Mouse (Mus musculus) frontal cortex, adult (tissue): Measurements from ENCODE around the gene Il34.
A peak's percentile ranks its signal among the peaks of the same experiment; 100 is the strongest.

Source experiments
- ATAC-seq: cut with Nextera tagmentation; 2 replicates; pipeline ENCODE4 v1.9.2; 2017; ENCODE audit warnings: mild to moderate bottlenecking, moderate library complexity, mixed read lengths; ENCODE audit not compliant: low TSS enrichment

Gene Il34

DNA sequence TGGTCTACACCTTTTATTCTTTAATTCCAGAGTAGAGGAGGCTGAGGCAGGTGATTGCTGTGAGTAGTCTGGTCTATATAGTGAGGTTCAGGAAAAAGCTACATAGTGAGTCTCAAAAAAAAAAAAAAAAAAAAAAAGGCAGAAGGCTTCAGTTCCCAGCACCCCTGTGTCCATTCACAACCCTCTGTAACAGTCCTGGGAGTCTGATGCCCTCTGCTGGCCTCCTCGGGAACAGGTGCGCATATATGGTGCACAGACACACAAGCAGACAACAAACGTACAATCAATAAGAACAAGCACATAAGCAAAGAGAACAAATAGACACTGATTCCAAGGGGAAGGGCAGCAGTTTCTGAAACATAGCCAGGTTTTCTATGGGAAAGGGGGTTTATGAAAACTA lies 29.4 kb downstream of the Il34 start:
- no peak for ATAC-seq

DNA sequence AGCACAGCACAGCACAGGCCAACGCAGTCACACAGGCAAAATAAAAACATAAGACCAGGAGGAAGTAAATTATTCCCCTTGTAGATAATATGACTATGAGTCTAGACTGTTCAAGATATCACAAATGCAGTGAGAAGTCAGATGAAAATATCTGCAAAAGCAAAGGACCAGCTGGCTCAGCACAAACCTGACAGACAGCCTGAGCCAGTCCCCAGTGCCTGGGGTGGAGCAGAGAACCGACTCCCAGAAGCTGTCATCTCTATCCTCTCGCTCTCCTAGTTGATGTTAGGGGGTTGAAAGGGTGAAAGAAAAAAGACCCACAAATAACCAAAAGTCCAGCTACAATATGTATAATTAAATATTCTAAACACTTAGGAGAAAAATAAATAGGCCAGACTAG lies 30.0 kb downstream of the Il34 start:
- ATAC-seq: no peak

DNA sequence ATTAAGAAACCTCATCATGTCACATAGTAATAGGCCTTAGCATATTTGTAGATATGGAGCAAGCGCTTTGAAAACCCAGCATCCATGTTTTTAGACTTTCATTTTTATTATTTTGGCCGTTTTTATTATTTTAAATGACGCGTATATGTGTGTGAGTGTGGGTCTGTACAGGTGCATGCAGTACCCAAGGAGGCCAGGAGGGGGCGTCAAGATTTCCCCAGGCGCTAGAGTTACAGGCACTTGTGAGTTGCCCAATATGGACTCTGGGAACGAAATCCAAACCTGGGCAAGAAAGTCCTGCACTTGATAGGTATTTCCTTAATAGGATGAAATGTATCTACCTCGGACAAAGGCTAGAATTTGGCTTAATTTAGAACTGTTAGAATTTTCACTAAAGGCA lies 30.4 kb downstream of the Il34 start:
- no peak for ATAC-seq

DNA sequence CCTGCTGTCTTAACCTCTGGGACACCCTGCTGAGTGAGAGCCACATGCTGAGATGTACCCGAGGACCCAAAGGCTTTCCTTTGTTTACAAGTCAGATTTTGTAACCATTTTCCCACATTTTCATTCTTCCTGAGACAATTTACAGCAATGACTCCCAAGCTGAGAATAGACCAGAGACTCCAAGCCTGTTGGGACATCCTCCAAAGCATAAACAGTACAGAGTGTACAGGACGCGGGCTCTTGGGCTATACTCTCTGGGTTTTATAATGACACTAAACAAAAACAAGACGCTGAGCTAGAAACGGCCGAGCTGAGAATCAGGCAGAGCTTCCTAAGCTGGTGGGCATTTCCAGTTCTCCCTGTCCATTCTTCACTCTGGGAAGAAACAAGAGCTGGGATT lies 31.0 kb downstream of the Il34 start:
- no peak for ATAC-seq

DNA sequence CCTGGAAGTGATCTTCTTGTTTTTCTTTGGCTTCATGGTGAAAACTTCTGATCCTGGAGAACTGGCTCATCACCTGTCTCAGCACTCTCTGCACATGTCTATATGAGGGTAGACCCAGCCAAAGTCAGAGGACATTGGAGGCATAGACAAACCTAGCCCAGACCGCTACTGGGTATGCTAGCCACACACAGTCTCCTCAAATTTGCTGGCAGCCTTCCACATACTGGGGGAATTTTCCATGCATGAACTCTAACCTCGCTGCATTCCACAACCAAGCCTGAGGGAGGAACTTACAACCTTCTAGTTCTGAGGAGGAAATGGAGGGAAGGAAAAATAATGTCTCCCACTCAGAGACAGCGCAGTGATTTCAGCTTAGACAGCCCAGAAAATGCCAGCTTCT lies 31.7 kb downstream of the Il34 start:
- ATAC-seq: no peak

DNA sequence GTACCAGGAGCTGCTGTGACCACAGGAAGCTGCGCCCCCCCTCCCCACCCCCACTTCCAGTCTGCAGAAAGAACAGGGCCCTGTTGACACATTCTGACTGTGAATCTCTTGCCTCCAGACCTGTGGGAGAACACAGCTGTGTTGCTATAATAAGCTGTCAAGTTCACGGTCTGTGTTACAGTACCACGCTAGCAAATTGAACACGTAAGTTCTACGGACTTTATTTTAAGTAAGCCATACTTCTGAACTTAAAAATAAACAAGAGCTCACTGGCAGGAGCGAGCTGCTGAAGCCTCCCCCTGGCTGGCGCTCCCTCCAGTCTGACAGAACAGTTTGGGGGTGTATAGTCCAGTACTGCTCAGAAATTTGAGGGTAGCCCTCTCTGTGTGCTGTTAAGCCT lies 33.3 kb downstream of the Il34 start:
- ATAC-seq: peak; percentile 90

DNA sequence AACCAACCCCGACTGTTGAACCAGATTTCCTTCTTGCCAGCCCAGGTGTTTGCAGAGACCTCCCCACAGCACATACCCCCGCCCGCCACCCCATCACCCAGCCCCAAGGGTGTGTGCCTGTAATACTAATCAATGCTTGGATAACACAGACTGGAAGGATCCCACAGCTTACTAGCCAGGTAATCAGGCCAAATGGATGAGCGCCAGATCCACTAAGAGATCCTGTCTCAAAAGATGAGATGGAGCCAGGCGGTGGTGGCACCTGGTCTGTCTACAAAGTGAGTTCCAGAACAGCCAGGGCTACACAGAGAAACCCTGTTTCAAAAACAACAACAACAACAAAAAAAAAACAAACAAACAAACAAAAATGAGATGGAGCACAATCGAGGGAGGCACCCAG lies 38.5 kb downstream of the Il34 start:
- ATAC-seq: no peak

DNA sequence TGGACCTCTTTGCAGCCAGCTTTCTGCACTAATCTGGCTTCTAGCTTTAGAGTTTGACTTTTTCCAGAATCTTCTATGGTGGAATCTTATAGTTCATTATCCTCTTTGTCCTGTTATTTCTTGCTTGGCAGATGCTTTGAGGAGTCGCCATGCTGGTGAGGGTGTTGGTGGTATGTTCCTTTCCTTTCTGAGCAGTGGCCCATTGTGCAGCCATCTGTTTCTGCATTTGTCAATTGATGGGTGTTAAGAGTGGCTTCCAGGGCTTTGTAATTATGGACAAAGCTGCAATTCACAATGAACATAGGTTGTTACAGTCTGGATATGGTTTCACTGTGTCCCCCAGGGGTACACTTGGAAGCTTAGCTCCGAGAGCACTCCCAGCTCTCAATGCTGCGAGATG lies 41.1 kb downstream of the Il34 start:
- peak; percentile 20; the same call in 1 of the 2 replicates for ATAC-seq

DNA sequence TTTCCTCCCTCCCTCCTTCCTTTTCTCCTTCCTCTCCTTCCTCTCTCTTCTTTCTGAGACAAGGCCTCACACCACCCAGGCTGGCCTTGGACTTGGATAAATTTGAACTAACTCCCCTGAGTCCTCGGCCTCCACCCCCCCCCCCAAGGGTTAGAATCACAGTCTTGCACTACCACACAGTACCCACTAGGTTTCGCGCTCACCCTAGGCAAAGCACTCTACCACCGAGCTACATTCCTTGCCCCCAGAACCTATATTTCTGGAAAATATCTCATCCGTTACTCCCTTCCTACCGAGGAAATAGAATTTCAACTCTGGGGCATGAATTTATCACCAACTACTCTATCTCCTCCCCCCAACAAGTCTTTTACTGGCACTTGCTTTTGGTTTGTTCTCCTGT lies 43.7 kb downstream of the Il34 start:
- no peak for ATAC-seq

DNA sequence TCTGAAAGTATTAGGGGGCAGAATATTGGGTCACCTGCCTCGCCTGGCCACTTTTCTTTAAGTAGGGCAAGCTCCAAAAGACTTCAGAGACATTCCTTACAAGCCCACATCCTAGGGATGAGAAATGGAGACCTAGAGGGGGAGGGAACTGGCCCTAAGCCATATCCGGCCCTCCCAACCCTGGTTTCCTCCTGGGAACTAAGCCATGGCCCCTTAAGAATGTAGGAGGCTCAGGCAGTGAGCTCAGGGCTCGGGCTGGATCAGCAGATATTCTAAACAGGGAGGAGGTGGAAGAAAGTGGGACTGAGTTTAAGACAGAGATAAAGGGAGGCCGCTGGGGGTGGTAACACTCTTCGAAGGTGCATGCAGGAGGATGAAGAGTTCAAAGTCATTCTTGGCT lies 44.5 kb downstream of the Il34 start:
- peak; percentile 64 for ATAC-seq

DNA sequence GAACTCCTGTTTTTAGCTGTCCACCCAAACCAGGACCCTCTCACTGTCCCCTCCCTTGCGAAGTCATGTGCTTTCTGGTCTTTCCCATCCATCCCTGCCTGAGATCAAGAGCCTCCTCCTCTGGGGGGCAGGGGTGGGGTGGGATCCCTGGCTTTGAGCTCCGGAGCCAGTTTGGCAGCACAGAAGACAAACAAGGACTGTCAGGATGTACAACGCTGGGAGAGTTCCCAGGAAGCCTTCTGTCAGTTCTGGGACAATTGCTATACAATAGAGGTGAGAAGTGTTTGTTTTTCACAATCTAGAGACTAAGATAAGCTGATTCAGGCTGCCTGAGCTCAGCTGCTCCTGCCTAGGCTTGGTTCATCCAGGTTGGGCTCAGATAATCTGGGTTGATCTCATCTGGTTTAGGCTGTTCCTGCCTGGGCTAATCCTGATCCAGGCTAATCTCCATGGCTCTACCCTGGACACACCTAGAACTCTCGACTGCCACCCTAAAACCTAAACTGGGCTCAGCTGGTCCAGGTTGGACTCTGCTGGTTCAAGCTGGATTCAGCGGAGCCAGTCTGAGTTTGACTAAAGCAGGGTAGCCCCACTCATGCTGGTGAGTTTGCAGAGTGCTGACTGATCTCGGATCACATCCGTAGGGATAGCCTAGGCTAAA lies 45.3 kb downstream of the Il34 start:
- ATAC-seq: no peak

DNA sequence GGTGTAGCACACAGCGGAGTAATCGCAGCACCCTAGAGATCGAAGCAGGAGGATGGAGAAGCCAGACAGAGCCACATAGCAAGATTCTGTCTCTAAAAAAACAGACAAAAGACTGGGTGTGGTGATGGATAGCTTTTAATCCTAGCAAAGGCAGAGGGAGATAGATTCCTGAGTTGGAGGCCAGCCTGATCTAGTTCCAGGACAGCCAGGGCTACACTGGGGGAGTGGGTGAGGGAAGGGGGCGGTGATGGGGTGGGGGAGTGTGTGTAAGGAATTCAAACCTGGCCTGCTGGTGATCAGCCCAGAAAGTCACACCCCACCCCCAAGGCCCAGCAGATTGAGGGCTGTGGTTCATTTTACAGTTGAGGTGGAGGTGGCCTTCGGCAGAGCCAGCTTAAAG lies 49.5 kb downstream of the Il34 start:
- ATAC-seq: no peak

DNA sequence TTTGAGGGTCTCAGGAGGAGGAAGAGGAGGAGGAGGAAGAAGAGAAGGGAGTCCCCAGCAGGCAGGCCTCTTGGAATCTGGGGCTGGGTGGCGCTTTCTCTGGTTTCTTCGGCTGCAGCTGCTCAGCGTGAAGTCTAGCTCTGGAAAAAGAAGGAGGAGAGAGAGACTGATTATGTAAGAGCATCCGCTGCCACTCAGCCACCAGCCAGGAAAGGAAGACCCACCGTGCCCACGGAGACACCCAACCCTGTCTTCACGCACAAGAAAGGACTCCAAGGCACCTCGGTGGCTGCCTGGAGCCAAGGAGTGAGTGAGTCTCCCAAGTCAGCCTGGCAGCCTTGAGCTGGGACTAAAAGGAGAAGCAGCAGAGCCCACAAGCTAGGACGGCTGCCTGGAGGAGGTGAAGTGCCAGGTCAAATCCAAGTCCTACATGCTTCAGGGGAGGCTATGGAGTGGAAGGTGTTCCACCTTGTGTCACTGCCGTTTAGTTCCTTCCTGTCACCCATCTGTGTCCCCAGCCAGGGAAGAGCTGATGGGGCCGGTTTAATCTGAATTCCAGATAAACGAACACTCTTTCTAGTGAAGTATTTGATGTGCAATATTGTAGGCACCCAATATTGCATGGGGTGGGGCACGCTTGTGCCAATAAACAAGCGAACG lies 50.1 kb downstream of the Il34 start:
- peak; percentile 79 for ATAC-seq

DNA sequence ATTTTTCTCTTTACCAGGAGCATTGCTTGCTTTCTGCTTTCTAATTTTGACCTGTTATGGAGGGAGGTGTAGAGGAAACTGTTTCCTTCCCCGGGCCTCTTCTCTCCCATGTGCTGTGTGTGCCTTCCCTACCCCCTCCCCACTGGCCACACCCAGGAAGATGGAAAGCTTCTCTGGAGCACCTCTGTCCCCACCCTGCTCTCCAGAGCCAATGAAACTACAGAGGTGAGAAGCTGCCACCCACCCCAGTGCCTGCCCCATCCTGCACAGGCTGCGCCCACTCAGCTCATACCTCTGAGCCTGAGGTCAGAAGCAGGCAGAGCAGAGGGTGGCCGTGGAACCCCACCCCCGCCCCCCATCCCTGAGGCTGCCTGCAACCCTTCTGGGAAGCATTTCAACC lies 51.0 kb downstream of the Il34 start:
- ATAC-seq: peak; percentile 76

DNA sequence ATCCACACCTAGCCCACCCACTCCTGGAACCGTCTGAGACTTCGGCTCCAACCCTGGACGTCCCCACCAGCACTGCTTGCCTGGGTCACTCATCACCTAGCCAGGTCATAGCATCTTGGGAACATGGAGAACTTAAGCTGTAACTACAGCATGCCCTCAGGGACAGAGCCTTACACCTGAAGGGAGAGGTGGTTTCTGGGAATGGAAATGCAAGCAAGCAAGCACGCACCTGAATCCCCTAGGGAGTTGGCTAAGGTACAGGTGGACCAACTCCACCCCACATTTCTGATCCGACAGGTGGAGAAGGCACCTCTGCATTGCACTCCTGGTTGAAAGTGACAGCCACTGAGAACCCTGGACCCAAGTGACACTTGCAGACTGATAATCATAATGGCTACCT lies 54.2 kb downstream of the Il34 start:
- no peak for ATAC-seq

DNA sequence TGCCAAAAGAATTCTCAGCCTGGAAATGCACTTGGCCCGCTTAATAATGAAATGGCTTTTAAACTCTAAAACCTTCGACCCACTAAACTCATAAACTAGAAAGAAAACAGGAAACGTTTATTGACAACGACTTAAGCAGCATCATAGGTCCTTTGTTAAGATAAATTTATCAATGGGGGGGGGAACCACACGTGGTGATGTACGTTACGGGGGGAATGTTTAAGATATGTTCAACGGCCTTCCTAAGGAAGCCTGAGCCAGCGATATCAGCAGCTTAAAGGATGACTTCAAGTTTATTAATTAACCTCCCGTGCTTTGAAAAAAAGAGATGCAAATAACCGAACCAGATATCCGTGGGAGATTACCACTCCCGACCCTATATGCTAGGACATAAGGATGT lies 55.5 kb downstream of the Il34 start:
- ATAC-seq: no peak

DNA sequence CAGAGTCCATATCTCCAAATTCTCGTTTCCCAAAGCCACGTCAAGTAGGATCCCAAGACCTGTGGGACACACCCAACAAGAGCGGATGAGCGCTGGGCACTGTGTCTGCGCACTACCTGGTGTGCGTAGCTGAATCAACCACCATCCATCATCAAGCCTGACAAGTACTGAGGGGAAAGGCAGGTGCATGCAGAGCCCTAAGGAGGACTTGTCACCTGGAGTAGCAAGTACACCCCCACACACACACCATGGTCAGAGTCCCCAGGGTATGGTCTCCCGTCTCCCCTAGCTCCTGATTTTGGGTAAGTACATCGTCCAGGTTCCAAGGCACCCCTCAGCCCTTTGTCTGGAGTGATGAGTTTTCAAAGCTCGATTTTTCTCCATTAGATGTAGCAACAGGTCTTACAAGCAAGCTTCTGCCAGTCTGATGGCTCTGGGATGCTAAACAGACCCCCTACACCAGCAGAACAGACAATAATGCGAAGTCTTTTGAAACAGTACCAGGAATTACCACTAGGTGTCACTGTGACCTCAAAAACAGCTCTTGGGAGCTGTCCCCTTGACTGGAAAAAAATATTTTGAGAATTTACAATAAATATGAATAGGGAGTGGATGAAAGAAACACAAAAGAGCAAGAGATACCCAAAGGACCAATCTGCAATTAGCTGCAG lies 56.1 kb downstream of the Il34 start:
- no peak for ATAC-seq

DNA sequence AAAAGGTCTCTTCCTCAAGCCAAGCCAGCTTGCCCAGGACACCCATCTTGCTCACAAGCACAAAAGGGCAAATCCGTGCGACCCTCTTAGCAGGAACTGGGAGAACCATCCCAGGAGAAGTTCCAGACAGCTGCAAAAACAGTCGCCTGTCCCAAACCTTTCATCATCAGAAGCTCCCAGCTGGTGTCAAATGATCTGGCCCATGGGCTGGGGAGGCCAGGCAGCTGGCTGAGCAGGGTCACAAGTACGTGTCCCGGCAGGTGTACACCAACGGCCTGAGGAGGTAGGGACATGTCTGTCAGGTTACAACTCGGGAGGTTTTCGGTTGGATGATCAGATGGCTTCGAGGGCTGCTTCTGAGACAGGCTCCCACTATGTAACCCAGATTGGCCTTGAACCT lies 59.1 kb downstream of the Il34 start:
- no peak for ATAC-seq

DNA sequence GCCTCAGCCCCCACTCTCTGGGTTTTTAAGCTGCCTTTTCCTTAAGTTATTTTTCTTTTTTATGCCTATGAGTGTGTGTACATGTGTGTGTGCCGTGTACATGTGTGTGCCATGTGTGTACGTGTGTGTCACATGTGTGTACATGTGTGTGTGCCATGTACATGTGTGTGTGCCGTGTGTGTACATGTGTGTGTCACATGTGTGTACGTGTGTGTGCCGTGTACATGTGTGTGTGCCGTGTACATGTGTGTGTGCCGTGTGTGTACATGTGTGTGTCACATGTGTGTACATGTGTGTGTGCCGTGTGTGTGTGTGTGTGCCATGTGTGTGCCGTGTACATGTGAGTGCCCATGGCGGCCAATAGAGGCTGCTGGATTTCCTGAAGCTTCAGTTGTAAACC lies 60.6 kb downstream of the Il34 start:
- no peak for ATAC-seq

DNA sequence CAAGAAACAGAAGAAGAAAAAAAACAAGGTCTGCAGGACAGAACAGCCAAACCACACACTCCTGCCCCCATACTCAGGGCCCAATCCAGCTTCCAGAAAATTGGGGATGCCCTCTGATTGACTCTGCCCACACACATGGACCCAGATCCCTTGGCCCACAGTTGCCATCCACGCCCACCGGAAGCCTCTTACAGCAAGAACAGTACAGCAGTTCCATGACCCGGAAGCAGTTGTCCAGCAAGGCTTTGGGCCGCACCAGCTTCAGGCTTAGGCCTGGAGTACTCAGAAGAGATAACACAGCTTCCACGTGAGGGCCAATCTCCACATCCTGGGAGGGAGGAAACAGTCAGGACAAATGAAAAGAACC lies 63.3 kb downstream of the Il34 start:
- ATAC-seq: no peak

DNA sequence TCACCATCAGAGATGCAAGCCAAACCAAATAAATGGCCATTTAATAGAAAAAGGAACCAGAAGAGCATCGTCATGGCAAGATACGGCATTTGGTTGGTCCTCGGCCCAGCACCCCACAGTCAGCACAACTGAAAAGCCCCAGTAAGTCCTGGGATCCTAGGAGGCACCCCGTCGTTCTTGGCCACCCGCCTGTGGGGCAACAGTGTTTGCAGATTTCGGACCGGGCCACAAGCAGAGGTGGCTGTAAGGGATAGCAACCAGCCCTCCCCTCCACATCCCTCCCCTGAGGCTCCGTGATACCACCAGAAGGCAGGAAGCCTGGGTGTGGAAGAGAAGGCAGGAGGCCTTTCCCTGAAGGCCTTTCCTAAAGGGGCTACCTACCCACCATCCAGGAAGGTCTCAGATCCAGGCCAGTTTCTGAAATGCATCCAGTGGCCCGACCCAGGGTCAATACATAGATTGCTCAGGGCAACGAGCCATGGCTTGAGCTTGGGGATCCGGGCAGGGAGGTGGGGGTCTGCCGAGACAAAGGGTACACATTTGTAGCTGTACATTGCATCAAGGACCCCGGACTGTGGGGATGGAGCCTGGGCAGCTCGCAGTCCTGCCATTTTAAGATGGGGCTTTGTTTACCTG lies 63.8 kb downstream of the Il34 start:
- no peak for ATAC-seq

DNA sequence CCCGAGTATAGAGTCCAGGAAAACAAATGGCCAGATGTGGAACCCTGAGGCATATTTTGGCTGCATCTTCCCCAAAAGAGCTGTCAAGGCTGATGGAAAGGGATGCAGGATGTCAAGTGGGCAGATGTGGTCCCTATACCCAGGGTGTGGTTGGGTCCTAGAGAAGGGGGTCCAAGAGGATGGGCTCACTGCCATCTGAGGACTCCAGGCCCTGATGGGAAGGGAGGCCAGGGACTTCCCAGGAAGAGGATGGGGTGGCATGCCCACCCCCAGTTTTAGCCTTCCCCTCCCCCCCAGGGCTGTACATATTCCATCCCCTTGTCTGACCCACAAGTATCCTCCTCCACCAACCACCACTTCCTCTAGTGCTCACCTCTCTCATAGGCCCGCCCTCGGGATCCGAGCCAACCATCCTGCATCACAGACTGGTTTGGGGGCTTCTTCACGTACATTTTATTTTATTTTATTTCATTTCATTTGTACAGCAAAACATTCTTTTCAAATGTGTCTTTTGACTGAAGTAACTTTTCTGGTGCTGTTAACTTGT lies 65.0 kb downstream of the Il34 start:
- ATAC-seq: no peak
